In genomic region chr15:99093291-99094258, GRCm38 (mm10) we compare ENCODE assay signal across 8 mouse cellular contexts. TPM values are rescaled to one million over a fixed set of nuclear protein-coding genes. Genes with fewer than 3 reads are reported as not detected.
DNase-seq lines count a peak whose midpoint lies in the region; ATAC-seq lines count a peak whose summit lies in the region.

No protein-coding gene starts in this region.

- 2% methylated on average over 53 of the region's 56 CpGs for WGBS in embryonic facial prominence, embryonic 14.5 days
- 1% methylated on average over 56 of the region's 56 CpGs for WGBS in hindbrain, embryonic 10.5 days
- 2% methylated on average over 55 of the region's 56 CpGs for WGBS in limb, embryonic 15.5 days
- WGBS in midbrain, embryonic 13.5 days, result under 1% methylated on average over 56 of the region's 56 CpGs

- peaks cover 97% of the 10 kb centered on the region for H3K27me3 ChIP-seq in embryonic facial prominence, embryonic 14.5 days (replicated peaks; ENCODE audit: control insufficient read depth, insufficient read depth, low read length)
- H3K27me3 ChIP-seq in hindbrain, embryonic 10.5 days (ENCODE audit: insufficient read depth, poor library complexity, severe bottlenecking), result peaks cover 96% of the 10 kb centered on the region
- peaks cover 96% of the 10 kb centered on the region for H3K27me3 ChIP-seq in limb, embryonic 15.5 days
- H3K27me3 ChIP-seq in midbrain, embryonic 13.5 days, result peaks cover 75% of the 10 kb centered on the region

- no peaks in the 10 kb centered on the region for H3K9me3 ChIP-seq in embryonic facial prominence, embryonic 14.5 days (ENCODE audit: control insufficient read depth, low read length)
- H3K9me3 ChIP-seq in hindbrain, embryonic 10.5 days, result no peaks in the 10 kb centered on the region
- no peaks in the 10 kb centered on the region for H3K9me3 ChIP-seq in limb, embryonic 15.5 days
- H3K9me3 ChIP-seq in midbrain, embryonic 13.5 days, result no peaks in the 10 kb centered on the region

- peak overlapping the region; percentile 77 for H3K4me2 ChIP-seq in embryonic facial prominence, embryonic 14.5 days (ENCODE audit: low read depth, low read length)
- H3K4me2 ChIP-seq in limb, embryonic 15.5 days, result peak overlapping the region; percentile 65
- peak overlapping the region; percentile 62 for H3K4me2 ChIP-seq in midbrain, embryonic 13.5 days (replicated peaks)

- H3K36me3 ChIP-seq in embryonic facial prominence, embryonic 14.5 days (ENCODE audit: control insufficient read depth, insufficient read depth, low read length), result no peaks in the 10 kb centered on the region
- no peaks in the 10 kb centered on the region for H3K36me3 ChIP-seq in hindbrain, embryonic 10.5 days
- no peaks in the 10 kb centered on the region for H3K36me3 ChIP-seq in limb, embryonic 15.5 days
- H3K36me3 ChIP-seq in midbrain, embryonic 13.5 days, result no peaks in the 10 kb centered on the region

- peak; percentile 53 for DNase-seq in CD4-positive, CD25-positive, alpha-beta regulatory T cell, adult 2 months (ENCODE audit: low read depth, low spot score)
- peak; percentile 75 for DNase-seq in Muller cell, postnatal 12 days (ENCODE audit: inconsistent ontology term)
- DNase-seq in embryonic facial prominence, embryonic 14.5 days (ENCODE audit: low spot score), result peak; percentile 42
- peak; percentile 85 for DNase-seq in hindbrain, embryonic 10.5 days (ENCODE audit: low spot score)
- DNase-seq in spleen, adult 12 weeks (ENCODE audit: low spot score), result no peak

- peak overlapping the region; percentile 39 for H3K9ac ChIP-seq in embryonic facial prominence, embryonic 14.5 days (ENCODE audit: low read depth, low read length)
- H3K9ac ChIP-seq in limb, embryonic 15.5 days, result peak overlapping the region; percentile 14; the same call in 1 of the 2 replicates
- peak overlapping the region; percentile 53 for H3K9ac ChIP-seq in midbrain, embryonic 13.5 days (replicated peaks)

- H3K27ac ChIP-seq in embryonic facial prominence, embryonic 14.5 days (replicated peaks; ENCODE audit: low read depth, low read length), result no peak overlapping the region
- peak overlapping the region; percentile 81 for H3K27ac ChIP-seq in hindbrain, embryonic 10.5 days
- no peak overlapping the region for H3K27ac ChIP-seq in limb, embryonic 15.5 days
- H3K27ac ChIP-seq in midbrain, embryonic 13.5 days, result peak overlapping the region; percentile 77

- peak overlapping the region; percentile 41 for H3K4me3 ChIP-seq in embryonic facial prominence, embryonic 14.5 days (ENCODE audit: low read depth, low read length)
- H3K4me3 ChIP-seq in hindbrain, embryonic 10.5 days, result peak overlapping the region; percentile 50
- peak overlapping the region; percentile 41 for H3K4me3 ChIP-seq in limb, embryonic 15.5 days
- peak overlapping the region; percentile 35 for H3K4me3 ChIP-seq in midbrain, embryonic 13.5 days (replicated peaks)

- peaks cover 25% of the 10 kb centered on the region for H3K4me1 ChIP-seq in embryonic facial prominence, embryonic 14.5 days (ENCODE audit: control insufficient read depth, insufficient read depth, low read length)
- peaks cover 91% of the 10 kb centered on the region for H3K4me1 ChIP-seq in hindbrain, embryonic 10.5 days (replicated peaks)
- peaks cover 50% of the 10 kb centered on the region for H3K4me1 ChIP-seq in limb, embryonic 15.5 days
- peaks cover 78% of the 10 kb centered on the region for H3K4me1 ChIP-seq in midbrain, embryonic 13.5 days (replicated peaks)

- ATAC-seq in CD4-positive, CD25-positive, alpha-beta regulatory T cell, adult 4 months, result no peak
- peak; percentile 60 for ATAC-seq in embryonic facial prominence, embryonic 14.5 days (ENCODE audit: low read depth)
- ATAC-seq in limb, embryonic 15.5 days (ENCODE audit: insufficient number of reproducible peaks, low FRiP score, low TSS enrichment, low read depth), result 0 out of 2 replicates have a peak, but pooled peaks have one; percentile 12
- peak; percentile 57 for ATAC-seq in midbrain, embryonic 13.5 days

RNA-seq across cellular contexts. Expression of gene Dnajc22, which starts 0.6 kb away (rescaled TPM):
- not detected for polyA plus RNA-seq in CD4-positive, CD25-positive, alpha-beta regulatory T cell, adult 4 months (2017; shearing (Covaris generic))
- polyA plus RNA-seq in embryonic facial prominence, embryonic 14.5 days (2014; fragmentation: Nextera tagmentation; extraction: Ambion mirVana), result 0.38 TPM in 1 of 2 replicates, not detected in the other
- 1.9 and 2.2 TPM in 2 replicates for polyA plus RNA-seq in hindbrain, embryonic 10.5 days (2016; fragmentation: Nextera tagmentation; extraction: Ambion mirVana)
- polyA plus RNA-seq in limb, embryonic 15.5 days (2015; fragmentation: Nextera tagmentation; extraction: Ambion mirVana), result 0.55 and 0.86 TPM in 2 replicates
- 1.7 and 1.8 TPM in 2 replicates for polyA plus RNA-seq in midbrain, embryonic 13.5 days (2015; fragmentation: Nextera tagmentation; extraction: Ambion mirVana)

RNA-seq across cellular contexts. Expression of gene C1ql4, which starts 6.0 kb away (rescaled TPM):
- polyA plus RNA-seq in CD4-positive, CD25-positive, alpha-beta regulatory T cell, adult 4 months (2017; shearing (Covaris generic)), result not detected
- polyA plus RNA-seq in embryonic facial prominence, embryonic 14.5 days (2014; fragmentation: Nextera tagmentation; extraction: Ambion mirVana), result 0.11 and 0.13 TPM in 2 replicates
- 0.78 and 8.7 TPM in 2 replicates for polyA plus RNA-seq in hindbrain, embryonic 10.5 days (2016; fragmentation: Nextera tagmentation; extraction: Ambion mirVana)
- polyA plus RNA-seq in limb, embryonic 15.5 days (2015; fragmentation: Nextera tagmentation; extraction: Ambion mirVana), result not detected in 2 replicates
- 10.1 and 13.7 TPM in 2 replicates for polyA plus RNA-seq in midbrain, embryonic 13.5 days (2015; fragmentation: Nextera tagmentation; extraction: Ambion mirVana)

RNA-seq across cellular contexts. Expression of gene Troap, which starts 19.2 kb away (rescaled TPM):
- 1 to 10 TPM in 1 of 2 experiments, under 1 TPM in 1; 0.59 to 1.3 TPM for polyA plus RNA-seq in CD4-positive, CD25-positive, alpha-beta regulatory T cell, adult 4 months (2017; shearing (Covaris generic))
- 15.3 and 24.4 TPM in 2 replicates for polyA plus RNA-seq in embryonic facial prominence, embryonic 14.5 days (2014; fragmentation: Nextera tagmentation; extraction: Ambion mirVana)
- 41.6 and 46.8 TPM in 2 replicates for polyA plus RNA-seq in hindbrain, embryonic 10.5 days (2016; fragmentation: Nextera tagmentation; extraction: Ambion mirVana)
- 22.3 and 26.5 TPM in 2 replicates for polyA plus RNA-seq in limb, embryonic 15.5 days (2015; fragmentation: Nextera tagmentation; extraction: Ambion mirVana)
- polyA plus RNA-seq in midbrain, embryonic 13.5 days (2015; fragmentation: Nextera tagmentation; extraction: Ambion mirVana), result 13.3 and 14.6 TPM in 2 replicates

RNA-seq across cellular contexts. Expression of gene Spats2, which starts 32.1 kb away (rescaled TPM):
- under 1 TPM in 1 of 2 experiments, not detected in 1; 0.62 TPM for polyA plus RNA-seq in CD4-positive, CD25-positive, alpha-beta regulatory T cell, adult 4 months (2017; shearing (Covaris generic))
- polyA plus RNA-seq in embryonic facial prominence, embryonic 14.5 days (2014; fragmentation: Nextera tagmentation; extraction: Ambion mirVana), result 35.5 and 38.9 TPM in 2 replicates
- polyA plus RNA-seq in hindbrain, embryonic 10.5 days (2016; fragmentation: Nextera tagmentation; extraction: Ambion mirVana), result 58.4 and 62.6 TPM in 2 replicates
- polyA plus RNA-seq in limb, embryonic 15.5 days (2015; fragmentation: Nextera tagmentation; extraction: Ambion mirVana), result 28.7 and 33.1 TPM in 2 replicates
- polyA plus RNA-seq in midbrain, embryonic 13.5 days (2015; fragmentation: Nextera tagmentation; extraction: Ambion mirVana), result 40.6 and 45.7 TPM in 2 replicates

RNA-seq across cellular contexts. Expression of gene Prph, which starts 38.6 kb away (rescaled TPM):
- not detected for polyA plus RNA-seq in CD4-positive, CD25-positive, alpha-beta regulatory T cell, adult 4 months (2017; shearing (Covaris generic))
- 66.3 and 71.0 TPM in 2 replicates for polyA plus RNA-seq in embryonic facial prominence, embryonic 14.5 days (2014; fragmentation: Nextera tagmentation; extraction: Ambion mirVana)
- 9.7 and 14.4 TPM in 2 replicates for polyA plus RNA-seq in hindbrain, embryonic 10.5 days (2016; fragmentation: Nextera tagmentation; extraction: Ambion mirVana)
- polyA plus RNA-seq in limb, embryonic 15.5 days (2015; fragmentation: Nextera tagmentation; extraction: Ambion mirVana), result 2.4 and 2.8 TPM in 2 replicates
- 7.5 and 8.2 TPM in 2 replicates for polyA plus RNA-seq in midbrain, embryonic 13.5 days (2015; fragmentation: Nextera tagmentation; extraction: Ambion mirVana)

Comparison
In these comparisons a context has a peak if more than half of its experiments do, and no peak if none do; other contexts are left out.
1. H3K27ac ChIP-seq: peak in hindbrain, embryonic 10.5 days (single experiment) and midbrain, embryonic 13.5 days (single experiment); none in embryonic facial prominence, embryonic 14.5 days (single experiment) and limb, embryonic 15.5 days (single experiment).
2. Peak in every context shown above with its lines, with median percentiles within 50 percentile points of each other: H3K4me2 ChIP-seq, H3K4me3 ChIP-seq and H3K9ac ChIP-seq.